Mouse (Mus musculus) neural tube, embryonic 13.5 days (tissue): Measurements from ENCODE around the gene Parp2. TPM values are rescaled to one million over a fixed set of nuclear protein-coding genes. Genes with fewer than 3 reads are reported as not detected.
A peak's percentile ranks its signal among the peaks of the same experiment; 100 is the strongest.
"Not testable (repeated sequence)": the region's sequence is repeated elsewhere in the genome, so short reads cannot be mapped to it uniquely, and the experiment has no call there.

ENCODE experiments used
- ATAC-seq: fragments of 200-750 bp; cut with Nextera tagmentation; 2 replicates; pipeline ENCODE4 v1.8.0; 2017; ENCODE audit warnings: low read depth, mild to moderate bottlenecking, moderate TSS enrichment, moderate library complexity
- H3K27ac ChIP-seq: fragments of 300-500 bp; sonication (generic); replicated peaks from 2 replicates; pipeline ENCODE4 v1.5.1; 2015; ENCODE audit warnings: moderate library complexity, mild to moderate bottlenecking, inconsistent platforms
- H3K27me3 ChIP-seq: fragments of 300-500 bp; sonication (generic); 2 replicates; pipeline ENCODE4 v1.6.1; 2015; ENCODE audit warnings: mild to moderate bottlenecking, inconsistent platforms
- H3K36me3 ChIP-seq: fragments of 300-500 bp; sonication (generic); 2 replicates; pipeline ENCODE4 v1.6.1; 2015; ENCODE audit warnings: mild to moderate bottlenecking, inconsistent platforms
- H3K4me1 ChIP-seq: fragments of 300-500 bp; sonication (generic); replicated peaks from 2 replicates; pipeline ENCODE4 v1.6.1; 2015; ENCODE audit warnings: inconsistent platforms
- H3K4me2 ChIP-seq: fragments of 300-500 bp; sonication (generic); 2 replicates; pipeline ENCODE4 v1.6.1; 2015; ENCODE audit warnings: inconsistent platforms, mild to moderate bottlenecking, moderate library complexity
- H3K4me3 ChIP-seq: fragments of 300-500 bp; sonication (generic); 2 replicates; pipeline ENCODE4 v1.5.1; 2015; ENCODE audit warnings: mild to moderate bottlenecking, inconsistent platforms
- H3K9ac ChIP-seq: fragments of 300-500 bp; sonication (generic); 2 replicates; pipeline ENCODE4 v1.6.1; 2015; ENCODE audit warnings: moderate library complexity, mild to moderate bottlenecking, inconsistent platforms
- H3K9me3 ChIP-seq: fragments of 300-500 bp; sonication (generic); 2 replicates; pipeline ENCODE4 v1.6.1; 2016; ENCODE audit warnings: inconsistent platforms
- WGBS: fragments of 180-500 bp; shearing (Covaris S2); methylation state at CpG from one replicate; pipeline ENCODE4 v1.1.7; 2015; 5-methylcytosine and 5-hydroxymethylcytosine counted together
- polyA plus RNA-seq: library from polyadenylated mRNA; unstranded; fragments of >200 nt; fragmentation: Nextera tagmentation; extraction: Ambion mirVana; gene quantifications from 2 replicates; pipeline ENCODE4 v1.2.1, GENCODE M21; 2015

The Parp2 gene
- polyA plus RNA-seq, 1 experiment from 2014 or later: 49.0 TPM

GRCm38 (mm10) chr14:50798512-50798911, 9.1 kb upstream of the Parp2 start:
- ATAC-seq: no peak
- 66% methylated on average over 2 of the region's 2 CpGs for WGBS

GRCm38 (mm10) chr14:50799502-50800259, 8.0 kb upstream of the Parp2 start:
- ATAC-seq: 0 out of 2 replicates have a peak, but pooled peaks have one; percentile 23
- Histone ChIP-seq H3K9me3 (no peaks in the 10 kb centered on the region), H3K9ac (no peak overlapping the region; the same call in 1 of the 2 replicates), H3K4me3 (no peak overlapping the region), H3K27ac (no peak overlapping the region), H3K36me3 (no peaks in the 10 kb centered on the region), H3K4me2 (peak overlapping the region; percentile 20; the same call in 1 of the 2 replicates), H3K27me3 (no peaks in the 10 kb centered on the region), H3K4me1 (peaks cover 3% of the 10 kb centered on the region; the same call in 1 of the 2 replicates)
- 6% methylated on average over 3 of the region's 3 CpGs for WGBS

More at GRCm38 (mm10) chr14:50798512-50798911, 9.1 kb upstream of the Parp2 start:
- Histone ChIP-seq H3K4me3 (no peak overlapping the region), H3K36me3 (no peaks in the 10 kb centered on the region), H3K27ac (no peak overlapping the region), H3K4me1 (peaks cover 3% of the 10 kb centered on the region; the same call in 1 of the 2 replicates), H3K27me3 (no peaks in the 10 kb centered on the region), H3K9ac (no peak overlapping the region), H3K4me2 (no peak overlapping the region), H3K9me3 (no peaks in the 10 kb centered on the region)

DNA sequence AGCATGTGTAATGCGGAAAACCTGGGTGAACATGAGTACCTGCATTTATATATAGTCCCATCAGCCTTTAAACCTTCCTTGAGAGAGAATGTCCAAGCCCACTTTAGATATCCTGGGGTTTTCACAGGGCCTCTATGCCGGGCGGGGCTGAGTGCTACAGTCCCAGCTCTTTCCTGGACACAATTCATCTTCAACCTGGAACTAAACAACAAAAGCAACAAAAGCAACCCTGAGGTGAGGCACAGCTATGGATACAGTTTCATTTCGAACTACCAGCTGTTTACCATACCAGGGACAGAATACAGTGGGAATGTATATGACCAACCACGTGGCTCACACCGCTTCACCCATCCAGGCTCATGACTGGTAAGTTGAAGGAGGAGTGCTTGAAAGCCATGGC, 5.2 kb upstream of the Parp2 start:
- H3K27me3 ChIP-seq: no peaks in the 10 kb centered on the region
- 85% methylated on average over 6 of the region's 6 CpGs for WGBS
- ATAC-seq: no peak
- no peak overlapping the region for H3K9ac ChIP-seq
- H3K9me3 ChIP-seq: no peaks in the 10 kb centered on the region
- peaks cover 6% of the 10 kb centered on the region; the same call in 1 of the 2 replicates for H3K4me1 ChIP-seq
- H3K27ac ChIP-seq: no peak overlapping the region
- H3K4me2 ChIP-seq: no peak overlapping the region
- H3K36me3 ChIP-seq: no peaks in the 10 kb centered on the region
- H3K4me3 ChIP-seq: no peak overlapping the region

GRCm38 (mm10) chr14:50802843-50803562, 4.6 kb upstream of the Parp2 start:
- Histone ChIP-seq H3K4me1 (peaks cover 6% of the 10 kb centered on the region; the same call in 1 of the 2 replicates), H3K27ac (no peak overlapping the region), H3K9me3 (no peaks in the 10 kb centered on the region), H3K4me2 (no peak overlapping the region), H3K4me3 (no peak overlapping the region), H3K36me3 (no peaks in the 10 kb centered on the region), H3K9ac (no peak overlapping the region), H3K27me3 (no peaks in the 10 kb centered on the region)
- no peak for ATAC-seq
- 66% methylated on average over 4 of the region's 4 CpGs for WGBS

GRCm38 (mm10) chr14:50804683-50805082, 3.0 kb upstream of the Parp2 start:
- Histone ChIP-seq H3K9ac (no peak overlapping the region), H3K4me3 (no peak overlapping the region), H3K4me1 (peaks cover 10% of the 10 kb centered on the region), H3K4me2 (no peak overlapping the region), H3K9me3 (no peaks in the 10 kb centered on the region), H3K27me3 (no peaks in the 10 kb centered on the region), H3K27ac (no peak overlapping the region), H3K36me3 (no peaks in the 10 kb centered on the region)
- WGBS: 80% methylated on average over 13 of the region's 13 CpGs
- ATAC-seq: no peak

DNA sequence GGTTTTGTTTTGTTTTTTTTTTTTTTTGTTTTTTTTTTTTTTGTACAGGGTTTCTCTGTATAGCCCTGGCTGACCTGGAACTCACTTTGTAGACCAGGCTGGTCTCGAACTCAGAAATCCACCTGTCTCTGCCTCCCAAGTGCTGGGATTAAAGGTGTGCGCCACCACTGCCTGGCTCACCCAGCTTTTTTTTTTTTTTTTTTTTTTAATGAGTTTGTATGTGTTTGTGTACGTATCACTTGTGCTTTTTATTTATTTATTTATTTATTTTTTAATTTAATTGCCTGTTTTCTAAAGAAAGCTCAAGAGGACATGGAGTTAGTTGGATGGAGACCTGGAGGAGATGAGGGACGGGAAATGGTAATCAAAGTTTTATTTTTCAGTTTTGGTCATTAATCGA, 1.2 kb upstream of the Parp2 start:
- H3K27me3 ChIP-seq, H3K9ac ChIP-seq, H3K36me3 ChIP-seq, H3K4me1 ChIP-seq, ATAC-seq, H3K9me3 ChIP-seq: not testable (repeated sequence)
- 86% methylated on average over 5 of the region's 5 CpGs for WGBS
- Histone ChIP-seq H3K4me3 (peak overlapping the region; percentile 54; the same call in 1 of the 2 replicates), H3K4me2 (peak overlapping the region; percentile 56), H3K27ac (0 out of 2 replicates have a peak overlapping the region, but pooled peaks have one; percentile 89)

GRCm38 (mm10) chr14:50813060-50813459, 5.4 kb downstream of the Parp2 start:
- H3K4me1 ChIP-seq: peaks cover 4% of the 10 kb centered on the region
- no peak for ATAC-seq
- H3K9me3 ChIP-seq: no peaks in the 10 kb centered on the region
- H3K27me3 ChIP-seq: no peaks in the 10 kb centered on the region
- H3K36me3 ChIP-seq: peaks cover 61% of the 10 kb centered on the region
- no peak overlapping the region for H3K4me3 ChIP-seq
- no peak overlapping the region for H3K4me2 ChIP-seq
- no peak overlapping the region for H3K9ac ChIP-seq
- 95% methylated on average over 2 of the region's 2 CpGs for WGBS
- no peak overlapping the region for H3K27ac ChIP-seq

DNA sequence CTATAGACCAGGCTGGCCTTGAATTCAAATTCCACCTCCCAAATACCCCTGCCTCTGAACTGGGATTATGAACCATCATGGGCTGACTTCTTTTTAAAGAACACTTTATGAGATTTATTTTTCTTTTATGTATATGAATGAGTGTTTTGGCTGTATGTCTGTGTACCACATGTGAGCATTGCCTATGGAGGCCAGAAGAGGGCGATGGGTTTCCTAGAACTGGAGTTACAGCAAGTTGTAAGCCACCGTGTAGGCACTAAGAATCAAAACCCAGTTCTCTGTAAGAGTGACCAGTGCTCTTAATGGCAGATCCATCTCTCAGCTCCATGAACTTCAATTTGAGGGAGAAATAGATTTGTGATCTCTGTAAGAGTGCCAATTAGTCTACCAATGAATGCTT, 15.6 kb downstream of the Parp2 start:
- Histone ChIP-seq H3K4me2 (no peak overlapping the region), H3K9ac (no peak overlapping the region), H3K4me3 (no peak overlapping the region), H3K27ac (no peak overlapping the region), H3K36me3 (peaks cover 62% of the 10 kb centered on the region), H3K27me3 (no peaks in the 10 kb centered on the region), H3K4me1 (no peaks in the 10 kb centered on the region), H3K9me3 (no peaks in the 10 kb centered on the region)
- 78% methylated on average over 2 of the region's 2 CpGs for WGBS
- no peak for ATAC-seq

GRCm38 (mm10) chr14:50824219-50824618, 16.6 kb downstream of the Parp2 start:
- no peak overlapping the region for H3K4me2 ChIP-seq
- no peaks in the 10 kb centered on the region for H3K27me3 ChIP-seq
- H3K9me3 ChIP-seq: no peaks in the 10 kb centered on the region
- H3K27ac ChIP-seq: no peak overlapping the region
- H3K4me1 ChIP-seq: no peaks in the 10 kb centered on the region
- peaks cover 54% of the 10 kb centered on the region for H3K36me3 ChIP-seq
- H3K4me3 ChIP-seq: no peak overlapping the region
- 91% methylated on average over 9 of the region's 9 CpGs for WGBS
- ATAC-seq: no peak
- H3K9ac ChIP-seq: no peak overlapping the region

- H3K9me3 ChIP-seq: no peaks in the 10 kb centered on the region
- 87% methylated on average over 4 of the region's 4 CpGs for whole genome bisulfite sequencing
These were observed 18.9 kb downstream of the Parp2 start for GRCm38 (mm10) chr14:50826579-50826978.

GRCm38 (mm10) chr14:50829878-50830277, 22.2 kb downstream of the Parp2 start:
- Histone ChIP-seq H3K4me2 (no peak overlapping the region), H3K9me3 (no peaks in the 10 kb centered on the region), H3K27ac (no peak overlapping the region), H3K4me3 (no peak overlapping the region), H3K36me3 (no peaks in the 10 kb centered on the region; the same call in 1 of the 2 replicates), H3K4me1 (no peaks in the 10 kb centered on the region), H3K9ac (no peak overlapping the region), H3K27me3 (no peaks in the 10 kb centered on the region)
- WGBS: 85% methylated on average over 3 of the region's 3 CpGs
- ATAC-seq: no peak

More at GRCm38 (mm10) chr14:50826579-50826978, 18.9 kb downstream of the Parp2 start:
- no peak overlapping the region for H3K4me3 ChIP-seq
- no peak overlapping the region for H3K9ac ChIP-seq
- H3K4me2 ChIP-seq: no peak overlapping the region
- H3K4me1 ChIP-seq: no peaks in the 10 kb centered on the region
- ATAC-seq: no peak
- no peaks in the 10 kb centered on the region for H3K27me3 ChIP-seq
- no peak overlapping the region for H3K27ac ChIP-seq
- H3K36me3 ChIP-seq: peaks cover 30% of the 10 kb centered on the region

- no peaks in the 10 kb centered on the region for H3K4me1 ChIP-seq
- H3K4me2 ChIP-seq: no peak overlapping the region
- WGBS: 89% methylated on average over 10 of the region's 10 CpGs
- H3K9ac ChIP-seq: no peak overlapping the region
- H3K27me3 ChIP-seq: no peaks in the 10 kb centered on the region
- H3K27ac ChIP-seq: no peak overlapping the region
- H3K9me3 ChIP-seq: no peaks in the 10 kb centered on the region
- no peak for ATAC-seq
- H3K4me3 ChIP-seq: no peak overlapping the region
- no peaks in the 10 kb centered on the region for H3K36me3 ChIP-seq
These were observed 26.3 kb downstream of the Parp2 start for GRCm38 (mm10) chr14:50833964-50834363.
